Mouse (Mus musculus) E14TG2a.4 (cell line): ENCODE results near the gene Tbc1d1.

Experiments used
- H3K27me3 ChIP-seq: 2 replicates; pipeline ENCODE4 v1.6.1; 2014; ENCODE audit warnings: low read length, control low read depth; ENCODE audit not compliant: insufficient read depth
- H3K36me3 ChIP-seq: 2 replicates; pipeline ENCODE4 v1.6.1; 2014; ENCODE audit warnings: low read length, control low read depth; ENCODE audit not compliant: insufficient read depth
- H3K4me1 ChIP-seq: replicated peaks from 2 replicates; pipeline ENCODE4 v1.6.1; 2014; ENCODE audit warnings: low read depth, low read length, control low read depth
- H3K4me3 ChIP-seq: replicated peaks from 2 replicates; pipeline ENCODE4 v1.5.1; 2014; ENCODE audit warnings: mild to moderate bottlenecking, low read length
- H3K9me3 ChIP-seq: 2 replicates; pipeline ENCODE4 v1.6.1; 2014; ENCODE audit warnings: low read length, control low read depth
- CTCF ChIP-seq: conservative IDR thresholded peaks from 2 replicates; pipeline ENCODE4 v1.5.1; 2014; ENCODE audit warnings: low read length
- NANOG ChIP-seq: IDR thresholded peaks from 2 replicates; pipeline ENCODE4 v1.6.1; 2014; ENCODE audit warnings: borderline replicate concordance, low read length, mixed read lengths
- POU5F1 ChIP-seq: IDR thresholded peaks from 2 replicates; pipeline ENCODE4 v1.6.1; 2014; ENCODE audit warnings: low read length, borderline replicate concordance

The Tbc1d1 gene

DNA sequence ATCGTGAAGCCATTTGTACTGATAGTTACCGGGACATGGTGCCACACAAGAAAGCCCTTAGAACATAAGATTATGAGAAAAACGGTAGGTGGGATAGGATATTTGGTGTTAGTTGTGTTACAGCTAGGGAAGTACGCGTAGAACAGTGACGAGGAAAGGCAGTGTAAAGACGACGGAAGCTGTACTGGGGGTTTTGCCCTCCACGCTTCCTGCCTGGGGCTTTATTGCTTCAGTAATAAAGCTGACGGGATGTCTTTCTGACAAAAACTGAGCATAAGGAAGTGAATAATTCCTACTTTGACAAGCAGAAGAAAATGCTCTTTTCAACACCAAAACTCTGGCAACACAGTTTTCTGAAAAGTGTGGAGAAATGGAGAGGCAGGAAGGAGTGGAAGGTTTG is 186.0 kb downstream of the Tbc1d1 start:
- H3K4me1 ChIP-seq: peaks cover 47% of the 10 kb centered on the region
- H3K27me3 ChIP-seq: no peaks in the 10 kb centered on the region
- H3K4me3 ChIP-seq: no peak overlapping the region
- H3K9me3 ChIP-seq: no peaks in the 10 kb centered on the region
- H3K36me3 ChIP-seq: peaks cover 51% of the 10 kb centered on the region
- TF ChIP-seq CTCF: no peak
- TF ChIP-seq NANOG: no peak
- TF ChIP-seq POU5F1: no peak

DNA sequence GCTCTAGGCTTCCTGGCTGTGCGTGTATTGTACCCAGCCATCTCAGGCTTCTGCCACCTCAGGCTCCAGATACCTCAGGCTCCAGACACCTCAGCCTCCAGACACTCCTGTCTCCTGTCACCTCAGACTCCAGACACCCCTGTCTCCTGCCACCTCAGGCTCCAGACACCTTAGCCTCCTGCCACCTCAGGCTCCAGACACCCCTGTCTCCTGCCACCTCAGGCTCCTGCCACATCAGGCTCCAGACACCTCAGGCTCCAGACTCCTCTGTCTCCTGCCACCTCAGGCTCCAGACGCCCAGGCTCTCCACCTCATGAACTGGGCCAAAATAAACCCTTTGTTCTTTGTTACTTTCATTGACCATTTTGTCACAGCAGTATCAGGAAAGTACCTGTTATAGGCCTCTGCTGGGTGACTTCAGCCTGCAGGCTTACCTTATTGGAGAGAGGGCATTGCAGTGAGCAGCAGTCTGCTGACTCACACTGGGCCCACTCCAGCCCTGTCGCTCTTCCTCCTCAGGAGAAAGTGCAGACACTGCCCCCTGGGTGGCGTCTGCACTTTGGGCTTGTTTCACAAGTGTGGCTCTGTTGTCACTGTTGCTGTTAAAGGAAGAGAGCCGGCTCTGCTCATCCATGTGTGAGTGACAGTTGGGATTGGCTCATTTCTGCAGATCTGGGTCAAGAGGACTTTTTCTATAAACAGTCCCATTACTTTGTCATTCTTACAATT is 188.0 kb downstream of the Tbc1d1 start:
- H3K9me3 ChIP-seq: no peaks in the 10 kb centered on the region
- no peak for TF ChIP-seq POU5F1
- no peak for TF ChIP-seq NANOG
- no peak for TF ChIP-seq CTCF

DNA sequence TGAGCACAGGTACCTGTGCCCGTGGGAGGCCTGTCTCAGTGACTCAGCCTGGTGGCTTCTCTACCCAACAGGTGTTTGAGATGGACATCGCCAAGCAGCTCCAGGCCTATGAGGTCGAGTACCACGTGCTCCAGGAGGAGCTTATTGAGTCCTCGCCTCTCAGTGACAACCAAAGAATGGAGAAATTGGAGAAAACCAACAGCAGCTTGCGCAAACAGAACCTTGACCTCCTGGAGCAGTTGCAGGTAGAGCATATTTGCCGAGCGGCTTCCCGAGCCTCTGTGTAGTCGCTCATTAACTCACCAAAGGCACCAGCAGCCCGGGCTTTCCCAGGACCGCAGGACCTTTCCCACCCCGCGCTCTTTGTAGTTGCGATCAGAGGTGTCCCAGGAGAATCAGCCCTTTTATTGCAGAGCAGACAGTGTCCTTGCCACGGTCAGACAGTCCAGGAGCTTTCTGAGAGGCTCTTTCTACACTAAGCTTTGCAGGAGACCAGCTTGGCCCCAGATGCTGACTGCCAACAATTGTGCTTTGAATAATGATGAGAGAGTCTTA is 189.2 kb downstream of the Tbc1d1 start:
- Histone ChIP-seq H3K27me3 (no peaks in the 10 kb centered on the region), H3K36me3 (peaks cover 45% of the 10 kb centered on the region)
- no peak for TF ChIP-seq CTCF
- TF ChIP-seq NANOG: no peak
- TF ChIP-seq POU5F1: no peak

More for the DNA sequence above, 188.0 kb downstream of the Tbc1d1 start:
- H3K4me1 ChIP-seq: peaks cover 52% of the 10 kb centered on the region
- H3K27me3 ChIP-seq: no peaks in the 10 kb centered on the region
- no peak overlapping the region for H3K4me3 ChIP-seq
- H3K36me3 ChIP-seq: peaks cover 43% of the 10 kb centered on the region

DNA sequence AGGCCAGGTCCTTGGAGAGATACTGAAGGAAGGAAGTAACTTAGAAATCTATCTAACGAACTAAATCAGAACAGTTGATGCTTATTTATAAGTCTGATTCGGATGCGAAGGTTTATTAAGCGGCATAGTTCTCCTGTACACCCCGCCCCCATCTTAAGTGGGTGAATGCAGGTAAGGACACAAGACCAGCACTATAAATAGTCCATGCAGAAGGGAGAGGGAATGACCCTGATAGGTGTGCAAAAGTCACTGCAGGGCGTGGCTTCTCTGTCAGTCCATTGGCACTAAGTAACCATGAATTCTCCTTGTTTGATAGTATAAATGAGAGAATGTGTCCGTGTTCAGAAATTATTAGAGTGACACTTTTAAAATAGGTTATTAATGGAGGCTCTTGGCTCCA is 189.7 kb downstream of the Tbc1d1 start:
- Histone ChIP-seq H3K9me3 (no peaks in the 10 kb centered on the region), H3K4me1 (peaks cover 60% of the 10 kb centered on the region), H3K27me3 (no peaks in the 10 kb centered on the region), H3K4me3 (0 out of 2 replicates have a peak overlapping the region, but pooled peaks have one; percentile 3), H3K36me3 (peaks cover 49% of the 10 kb centered on the region)
- TF ChIP-seq NANOG (no peak), POU5F1 (no peak), CTCF (no peak)

More for the DNA sequence above, 189.2 kb downstream of the Tbc1d1 start:
- peaks cover 60% of the 10 kb centered on the region for H3K4me1 ChIP-seq
- 0 out of 2 replicates have a peak overlapping the region, but pooled peaks have one; percentile 3 for H3K4me3 ChIP-seq
- no peaks in the 10 kb centered on the region for H3K9me3 ChIP-seq

DNA sequence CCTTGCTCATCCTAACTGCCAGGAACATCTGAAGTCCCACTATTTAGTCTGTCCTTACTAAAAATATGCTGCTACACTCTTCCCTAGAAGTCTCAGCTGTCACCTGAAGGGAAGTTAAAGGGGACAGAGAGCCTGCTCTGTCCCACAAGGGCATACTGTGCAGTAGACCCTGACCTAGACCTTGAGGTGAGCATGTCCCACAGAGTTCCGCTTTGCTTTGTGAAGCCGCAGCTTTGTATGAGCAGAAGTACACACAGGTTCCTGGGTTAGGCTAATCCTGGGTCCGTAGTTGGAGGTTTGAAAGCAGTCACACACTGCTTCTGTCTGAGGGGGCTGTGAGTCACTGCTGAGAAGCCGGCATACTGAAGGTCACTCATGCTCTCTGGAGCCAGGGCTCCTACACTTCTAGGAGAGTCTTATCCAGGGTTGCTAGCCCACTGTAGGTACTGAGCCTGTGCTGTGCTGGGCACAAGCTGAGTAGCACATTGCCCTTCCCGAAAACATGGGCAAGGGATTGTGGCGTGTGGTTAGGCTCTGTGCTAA is 190.3 kb downstream of the Tbc1d1 start:
- Histone ChIP-seq H3K4me1 (peaks cover 60% of the 10 kb centered on the region), H3K4me3 (no peak overlapping the region), H3K36me3 (peaks cover 49% of the 10 kb centered on the region), H3K27me3 (no peaks in the 10 kb centered on the region), H3K9me3 (no peaks in the 10 kb centered on the region)
- no peak for TF ChIP-seq POU5F1
- TF ChIP-seq NANOG: no peak
- TF ChIP-seq CTCF: no peak

DNA sequence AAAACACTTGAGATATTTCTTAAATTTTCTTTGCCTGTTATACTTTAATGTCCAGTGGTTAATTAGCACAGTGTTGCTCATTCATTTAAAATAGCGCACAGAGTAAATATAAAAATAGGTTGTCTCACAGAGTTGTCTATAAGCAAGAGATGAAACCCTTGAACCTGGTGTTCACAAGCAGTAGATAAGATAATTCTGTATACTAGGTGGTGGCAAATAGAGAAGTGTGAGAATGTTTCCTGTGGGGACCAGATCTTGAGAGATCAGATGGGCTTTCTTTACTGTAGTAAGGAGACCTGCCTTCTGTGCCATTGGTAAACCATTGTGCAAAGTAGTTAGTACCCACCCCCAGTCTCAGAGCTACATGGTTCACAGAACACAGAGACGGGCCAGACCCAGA is 192.1 kb downstream of the Tbc1d1 start:
- no peaks in the 10 kb centered on the region for H3K9me3 ChIP-seq
- H3K36me3 ChIP-seq: peaks cover 41% of the 10 kb centered on the region
- H3K4me1 ChIP-seq: peaks cover 53% of the 10 kb centered on the region
- H3K4me3 ChIP-seq: no peak overlapping the region
- TF ChIP-seq CTCF: no peak
- TF ChIP-seq POU5F1: no peak
- TF ChIP-seq NANOG: no peak
- H3K27me3 ChIP-seq: no peaks in the 10 kb centered on the region

DNA sequence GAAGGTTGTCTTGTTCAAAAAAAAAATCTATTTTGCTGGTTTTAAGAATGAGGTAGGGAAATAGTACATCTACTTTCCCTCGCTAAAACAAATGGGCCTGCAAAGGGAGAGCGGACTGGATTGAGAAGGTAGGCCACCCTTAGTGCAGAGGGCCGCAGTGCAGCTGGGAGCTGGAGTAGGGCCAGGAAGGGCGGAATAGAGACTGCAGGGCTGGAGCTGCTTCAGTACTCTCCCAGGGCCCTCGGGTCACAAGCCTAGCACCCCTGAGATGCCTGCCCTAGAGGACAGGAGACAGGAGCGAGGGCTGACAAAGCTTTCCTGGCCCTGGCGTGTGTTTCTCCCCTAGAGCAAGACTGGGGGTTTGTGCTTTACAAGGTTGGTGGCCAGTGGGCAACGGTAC is 192.7 kb downstream of the Tbc1d1 start:
- Histone ChIP-seq H3K27me3 (no peaks in the 10 kb centered on the region), H3K36me3 (peaks cover 38% of the 10 kb centered on the region), H3K4me1 (peaks cover 46% of the 10 kb centered on the region), H3K9me3 (no peaks in the 10 kb centered on the region), H3K4me3 (peak overlapping the region; percentile 58)
- TF ChIP-seq NANOG (no peak), POU5F1 (no peak), CTCF (no peak)

DNA sequence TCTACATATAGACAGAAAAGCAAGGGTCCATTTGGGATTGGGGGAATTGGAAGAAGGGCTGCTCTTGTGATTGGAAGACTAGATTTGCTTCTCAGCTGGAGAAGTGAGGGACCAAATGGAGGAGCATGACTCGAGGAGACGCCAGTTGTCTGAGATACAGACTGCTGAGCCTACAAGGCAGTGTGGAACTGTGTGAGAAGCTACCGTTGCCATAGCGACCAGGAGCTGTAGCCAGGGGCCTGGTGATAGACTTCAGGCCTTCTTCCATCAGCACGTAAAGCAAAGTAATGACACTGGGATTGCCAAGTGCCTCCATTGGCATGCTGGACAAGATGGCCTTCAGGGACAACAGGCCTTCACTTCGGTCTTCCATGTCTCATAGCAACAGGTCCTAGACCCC is 195.9 kb downstream of the Tbc1d1 start:
- Histone ChIP-seq H3K27me3 (no peaks in the 10 kb centered on the region), H3K9me3 (no peaks in the 10 kb centered on the region), H3K36me3 (peaks cover 16% of the 10 kb centered on the region; the same call in 1 of the 2 replicates), H3K4me3 (no peak overlapping the region), H3K4me1 (peaks cover 18% of the 10 kb centered on the region)
- TF ChIP-seq NANOG (no peak), CTCF (no peak), POU5F1 (no peak)
